Mouse (Mus musculus): ENCODE data around the gene Epb41l4b.

The Epb41l4b gene

GRCm38 (mm10) chr4:56946641-56947640 lies 196.3 kb downstream of the Epb41l4b start, which contains the start of gene Tmem245:
Gene Tmem245, minus strand, starts transcription at chr4:56947437.
- in situ Hi-C loops (cut with MboI, MseI) = loop anchor here (25.0 kb wide), 1 partner anchor 1560 kb away; no protein-coding TSS in a partner anchor

GRCm38 (mm10) chr4:56946180-56946579 lies 197.1 kb downstream of the Epb41l4b start:
- in situ Hi-C loops (cut with MboI, MseI) = loop anchor here (25.0 kb wide), 1 partner anchor 1559 kb away; no protein-coding TSS in a partner anchor

- in situ Hi-C loops (cut with MboI, MseI) = loop anchor here (25.0 kb wide), 1 partner anchor 1557 kb away; no protein-coding TSS in a partner anchor
Measured at GRCm38 (mm10) chr4:56944286-56944685, 199.0 kb downstream of the Epb41l4b start.

DNA sequence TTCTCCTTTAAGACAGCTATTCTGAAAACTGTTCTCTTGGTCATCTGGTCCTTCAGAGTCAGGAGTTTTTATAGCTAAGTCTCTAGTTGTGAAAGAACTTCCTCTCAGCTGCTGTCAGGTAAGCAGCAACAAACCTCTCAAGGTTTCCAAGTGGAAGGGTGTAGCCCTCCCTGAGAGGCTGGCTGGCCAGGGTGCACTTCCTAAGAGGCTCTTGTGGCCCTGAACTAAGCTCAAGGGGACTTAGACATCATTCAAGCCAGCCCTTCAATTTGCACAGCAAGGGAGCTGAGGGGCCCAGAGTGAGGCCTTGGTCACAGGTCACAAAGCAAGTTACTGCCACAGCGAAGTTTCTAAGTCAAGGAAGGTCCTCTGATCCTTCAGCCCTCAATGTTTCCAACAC lies 200.0 kb downstream of the Epb41l4b start:
- in situ Hi-C loops (cut with MboI, MseI) = loop anchor here (25.0 kb wide), 1 partner anchor 1556 kb away; no protein-coding TSS in a partner anchor

DNA sequence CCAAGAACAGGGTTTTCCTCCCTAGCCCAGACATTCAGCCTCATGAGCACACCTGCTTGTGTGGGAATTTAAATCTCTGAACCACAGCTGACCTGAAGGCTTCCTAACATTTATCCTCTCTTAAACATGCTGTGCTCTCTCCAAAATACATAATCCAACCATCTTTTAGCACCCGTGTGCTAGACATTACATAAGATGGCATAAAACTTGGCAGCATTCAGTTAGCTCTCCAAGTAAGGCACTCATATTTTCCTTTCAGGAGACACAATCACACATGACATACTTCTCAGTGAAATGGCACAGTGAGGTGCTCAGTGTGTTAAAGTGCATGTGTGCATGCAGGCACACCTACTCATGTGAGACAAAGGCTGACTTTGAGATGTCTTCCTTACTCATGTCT lies 200.7 kb downstream of the Epb41l4b start:
- in situ Hi-C loops (cut with MboI, MseI) = loop anchor here (25.0 kb wide), 1 partner anchor 1555 kb away; no protein-coding TSS in a partner anchor
